Mouse (Mus musculus) spleen, postnatal 36 days (tissue): ENCODE results near the gene Tob2.

Experiments used
- DNase-seq, 2 experiments: peaks; one replicate each; pipeline ENCODE4 v3.0.0; 2022; ENCODE audit warnings: low spot score in 2 of 2, mixed read lengths in 1 of 2

Tob2 gene

DNA sequence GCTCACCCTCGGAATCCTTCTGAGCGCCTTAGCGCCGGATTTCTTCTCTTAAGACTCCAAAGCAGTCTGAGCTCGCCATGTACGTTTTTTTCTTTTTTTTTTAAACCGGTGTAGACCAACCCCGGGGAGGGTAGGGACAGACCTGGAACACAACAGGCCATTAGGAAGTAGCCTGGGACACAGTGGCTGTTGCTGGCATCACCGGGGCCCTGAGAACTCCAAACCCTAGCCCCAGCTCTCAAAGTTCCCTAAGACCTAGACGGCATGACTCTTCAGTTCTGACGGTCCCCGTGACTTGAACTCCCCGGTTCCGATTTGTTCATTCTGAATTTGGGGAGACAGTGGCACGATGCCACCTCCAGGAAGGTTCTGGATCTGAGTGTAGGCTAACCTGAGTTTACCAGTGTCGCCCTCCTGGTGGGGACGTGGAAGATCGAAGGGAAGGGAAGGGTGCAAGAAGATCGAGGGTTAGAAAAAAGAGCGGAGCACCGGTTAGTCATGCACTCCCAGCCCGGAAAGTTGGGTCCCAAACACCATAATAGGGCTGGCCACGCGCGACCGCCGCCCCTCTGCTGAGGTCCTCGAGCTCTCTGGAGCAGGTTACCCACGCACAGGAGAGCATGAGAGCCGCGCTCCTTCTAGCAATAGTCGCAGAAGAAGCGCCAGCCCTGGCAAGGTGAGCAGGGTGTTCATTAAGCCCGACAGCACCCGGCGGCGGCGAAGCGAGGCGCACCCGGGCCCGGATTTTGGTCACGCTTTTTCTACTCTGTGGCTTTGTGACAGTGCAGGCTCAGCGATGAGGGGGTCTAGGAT lies at the start of gene Tob2:
Gene Tob2 (minus strand): TSS at position 280 of the 813 bp plus-strand sequence.
- DNase-seq, result peak; percentile 58 to 63

DNA sequence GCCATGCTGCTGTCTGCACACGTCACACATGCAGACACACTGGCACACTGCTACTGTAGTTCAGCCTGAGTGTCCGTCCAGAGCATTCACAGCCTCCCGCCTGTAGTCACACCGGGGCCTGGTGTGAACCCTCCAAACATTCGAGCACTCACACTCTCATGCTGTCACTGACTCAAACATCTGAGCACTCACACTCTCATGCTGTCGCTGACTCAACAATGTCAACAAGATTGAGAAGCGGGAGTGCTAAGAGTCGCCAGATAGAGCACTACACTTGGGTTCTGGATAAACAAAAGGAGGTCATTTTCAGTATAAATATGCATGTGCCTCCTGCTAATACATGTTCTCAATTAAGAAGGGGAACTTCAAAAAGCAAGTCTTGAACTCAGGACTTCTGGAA lies 49.4 kb upstream of the Tob2 start:
- no peak for DNase-seq

DNA sequence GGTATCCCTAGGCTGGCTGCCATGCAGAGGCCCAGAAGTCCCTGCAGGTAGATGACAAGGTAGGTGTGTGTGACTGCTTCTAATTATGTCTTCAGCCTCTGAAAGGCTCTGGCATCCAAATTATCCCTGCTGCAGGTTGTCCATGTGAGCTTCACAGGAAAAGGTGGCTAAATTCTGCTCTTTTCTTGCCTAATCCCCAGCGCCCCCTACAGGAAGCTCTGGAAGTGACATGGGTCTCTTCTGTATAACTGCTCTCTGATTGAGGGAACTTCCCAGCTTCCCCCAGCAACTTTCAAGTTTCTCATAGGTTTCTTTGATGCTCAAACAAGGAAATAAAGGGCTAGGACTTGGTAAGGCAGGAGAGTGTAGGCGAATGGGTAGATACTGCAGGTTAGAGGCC lies 46.3 kb upstream of the Tob2 start:
- peak; percentile 47 to 67 for DNase-seq

DNA sequence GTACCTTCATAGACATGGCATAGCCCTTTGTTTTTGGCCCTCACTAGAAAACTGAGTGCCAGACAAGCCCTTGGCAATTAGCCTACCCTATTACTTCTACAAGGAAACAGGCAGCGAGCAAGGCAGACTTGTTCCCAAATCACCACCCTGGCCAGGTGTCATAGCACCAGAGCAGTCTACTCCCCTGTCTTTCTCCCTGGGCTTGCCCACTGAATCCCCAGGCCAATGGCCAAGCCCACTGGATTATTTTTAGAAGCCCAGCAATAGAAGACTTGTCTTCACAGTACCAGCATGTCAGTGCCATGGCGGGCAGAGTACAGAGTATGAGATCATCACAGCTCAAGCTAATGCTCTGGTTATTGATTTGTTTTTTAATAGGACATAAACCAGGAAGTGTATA lies 40.2 kb upstream of the Tob2 start:
- DNase-seq, result no peak

DNA sequence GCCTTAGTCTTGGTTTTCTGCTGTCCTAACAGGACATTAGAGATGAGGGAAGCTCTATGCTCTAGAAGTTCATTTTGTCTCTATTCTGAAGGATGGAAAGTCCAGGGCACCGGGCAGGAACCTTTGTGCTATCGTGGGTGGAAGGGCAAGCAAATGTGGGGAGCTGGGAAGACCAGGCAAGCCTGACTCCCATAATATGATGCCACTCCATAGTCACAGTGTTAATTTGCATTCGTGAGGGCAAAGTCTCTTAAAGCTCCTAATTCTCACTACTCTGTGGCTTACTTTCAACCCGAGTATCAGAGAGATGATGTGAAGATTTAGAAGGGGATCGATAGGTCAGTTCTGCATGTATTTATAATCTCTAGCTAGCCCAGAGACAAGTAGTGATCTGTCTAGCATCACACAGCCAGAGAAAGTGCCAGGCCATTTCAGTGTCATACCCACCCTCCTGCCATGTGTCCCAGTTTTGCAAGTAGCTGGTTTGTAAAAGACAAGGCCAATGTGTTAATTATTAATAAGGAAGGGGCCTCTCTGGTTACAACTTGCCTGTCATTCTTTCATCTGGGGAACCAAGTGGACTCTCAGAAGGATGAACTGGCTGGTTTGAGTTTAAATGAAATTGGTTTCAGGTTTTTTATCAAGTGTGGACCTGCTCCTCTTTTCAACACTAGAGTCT lies 39.1 kb upstream of the Tob2 start:
- no peak for DNase-seq

DNA sequence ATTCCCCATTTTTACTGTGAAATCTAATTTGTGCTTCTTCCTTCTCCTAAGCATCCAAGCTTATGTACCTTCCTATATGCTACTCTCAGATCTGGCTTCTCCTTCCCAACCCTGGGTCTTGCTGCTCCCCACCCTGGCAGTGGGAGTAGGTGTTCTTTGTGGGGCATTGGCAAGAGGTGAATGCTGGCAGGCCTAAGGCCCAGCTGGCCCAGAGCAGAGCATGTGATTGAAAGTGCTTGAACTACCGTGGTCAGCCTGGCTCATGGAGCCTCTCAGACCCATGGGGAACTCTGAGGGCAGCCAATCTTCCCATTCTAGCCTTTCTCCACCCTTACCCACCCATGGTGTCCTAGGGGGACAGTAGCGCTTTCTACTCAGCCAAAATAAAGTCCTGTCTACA lies 37.8 kb upstream of the Tob2 start:
- DNase-seq, result no peak

DNA sequence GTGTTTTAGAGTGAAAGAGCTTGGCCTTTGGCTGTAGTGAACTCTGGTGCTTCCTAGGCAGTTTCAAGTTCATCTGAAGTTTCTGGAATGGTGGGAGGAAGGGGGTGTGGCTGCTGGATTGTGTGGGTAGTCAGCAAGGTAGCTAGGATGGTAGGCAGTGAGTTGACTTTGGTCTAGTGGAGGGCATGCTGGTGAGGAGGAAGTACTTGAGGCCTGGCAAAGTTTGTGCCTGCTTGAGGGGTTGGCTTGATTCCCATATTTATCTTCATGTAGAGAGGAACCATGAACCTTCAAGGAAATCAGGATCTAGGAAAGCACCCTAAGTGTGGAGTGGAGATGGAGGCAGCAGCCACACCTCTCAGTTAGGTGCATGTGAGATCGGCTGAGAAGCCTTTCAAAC lies 35.4 kb upstream of the Tob2 start:
- DNase-seq, result no peak

DNA sequence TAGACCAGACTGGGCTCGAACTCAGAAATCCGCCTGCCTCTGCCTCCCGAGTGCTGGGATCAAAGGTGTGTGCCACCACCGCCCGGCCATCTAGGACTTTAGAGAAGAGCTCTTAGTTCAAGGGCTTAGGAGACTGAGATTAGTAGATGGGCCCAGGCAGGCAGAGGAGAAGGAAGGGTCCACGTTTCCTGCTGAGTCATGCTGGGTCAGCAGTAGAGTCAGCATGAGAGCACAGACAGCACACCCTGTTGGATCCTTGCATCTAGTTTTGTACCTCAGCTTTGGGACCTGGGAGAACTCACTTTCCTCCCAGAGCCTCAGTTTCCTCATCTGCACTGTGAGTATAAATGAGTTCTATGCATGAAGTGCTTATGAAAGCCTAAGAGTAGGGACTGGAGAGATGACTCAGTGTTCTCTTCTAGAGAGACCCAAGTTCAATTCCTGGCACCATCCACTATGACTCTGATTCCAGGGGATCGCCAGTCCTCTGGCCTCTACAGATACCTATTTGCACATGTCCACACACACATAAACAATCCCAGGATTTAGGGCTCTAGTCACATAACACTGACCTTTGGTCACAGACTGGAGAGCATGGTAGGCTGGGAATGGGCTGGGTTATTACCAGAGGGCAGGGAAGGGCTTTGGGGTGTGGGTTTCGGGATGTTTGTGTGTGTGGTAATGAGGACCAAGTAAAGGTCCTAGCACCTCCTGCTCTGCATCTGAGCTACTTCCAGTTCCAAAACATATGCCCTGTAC lies 33.4 kb upstream of the Tob2 start:
- DNase-seq, result peak; percentile 16 to 35

DNA sequence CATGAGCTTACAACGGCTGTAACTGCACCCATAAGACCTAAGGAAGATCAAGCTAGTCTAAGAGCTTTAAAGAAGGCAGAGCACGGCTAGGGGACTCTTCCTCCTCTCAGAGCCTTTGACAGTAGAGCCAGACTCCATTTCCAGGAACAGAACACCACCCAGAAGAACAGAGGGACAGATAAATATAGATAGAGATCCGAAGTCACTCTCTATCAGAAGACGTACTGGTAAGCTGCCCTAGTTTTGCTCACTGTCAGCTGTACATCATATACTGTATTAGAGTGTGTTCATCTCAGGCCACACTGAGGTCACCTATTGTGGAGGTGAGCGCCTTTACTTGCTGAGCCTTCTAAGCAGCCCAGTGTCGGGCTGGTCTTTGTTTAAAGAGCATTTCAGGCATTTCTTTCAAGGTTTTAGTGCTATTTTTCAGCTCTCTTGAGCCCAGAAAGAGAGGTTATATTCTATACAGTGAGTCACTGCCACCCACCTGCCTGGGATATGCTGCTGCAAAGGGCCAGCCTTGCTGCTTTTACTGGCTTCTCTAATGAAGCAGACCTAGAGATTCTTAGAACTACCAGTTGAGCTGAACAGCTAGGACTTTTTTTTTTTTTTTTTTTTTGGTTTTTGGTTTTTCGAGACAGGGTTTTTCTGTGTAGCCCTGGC lies 32.7 kb upstream of the Tob2 start:
- no peak for DNase-seq

DNA sequence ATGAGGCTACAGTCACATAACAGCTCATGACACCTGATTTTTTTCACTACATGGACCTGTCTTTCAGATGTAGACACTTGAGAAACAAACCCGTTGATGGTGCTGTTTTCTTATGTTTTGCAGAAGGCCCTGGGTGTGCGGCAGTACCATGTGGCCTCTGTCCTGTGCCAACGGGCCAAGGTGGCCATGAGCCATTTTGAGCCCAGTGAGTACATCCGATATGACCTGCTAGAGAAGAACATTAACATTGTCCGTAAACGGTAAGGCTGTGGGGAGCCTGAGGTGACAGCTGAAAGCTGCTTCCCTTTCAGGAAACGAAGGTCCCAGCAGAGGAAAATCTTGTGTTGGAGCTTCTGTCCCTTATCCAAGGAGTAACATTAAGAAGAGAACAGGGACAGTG lies 30.6 kb upstream of the Tob2 start:
- DNase-seq, result no peak

DNA sequence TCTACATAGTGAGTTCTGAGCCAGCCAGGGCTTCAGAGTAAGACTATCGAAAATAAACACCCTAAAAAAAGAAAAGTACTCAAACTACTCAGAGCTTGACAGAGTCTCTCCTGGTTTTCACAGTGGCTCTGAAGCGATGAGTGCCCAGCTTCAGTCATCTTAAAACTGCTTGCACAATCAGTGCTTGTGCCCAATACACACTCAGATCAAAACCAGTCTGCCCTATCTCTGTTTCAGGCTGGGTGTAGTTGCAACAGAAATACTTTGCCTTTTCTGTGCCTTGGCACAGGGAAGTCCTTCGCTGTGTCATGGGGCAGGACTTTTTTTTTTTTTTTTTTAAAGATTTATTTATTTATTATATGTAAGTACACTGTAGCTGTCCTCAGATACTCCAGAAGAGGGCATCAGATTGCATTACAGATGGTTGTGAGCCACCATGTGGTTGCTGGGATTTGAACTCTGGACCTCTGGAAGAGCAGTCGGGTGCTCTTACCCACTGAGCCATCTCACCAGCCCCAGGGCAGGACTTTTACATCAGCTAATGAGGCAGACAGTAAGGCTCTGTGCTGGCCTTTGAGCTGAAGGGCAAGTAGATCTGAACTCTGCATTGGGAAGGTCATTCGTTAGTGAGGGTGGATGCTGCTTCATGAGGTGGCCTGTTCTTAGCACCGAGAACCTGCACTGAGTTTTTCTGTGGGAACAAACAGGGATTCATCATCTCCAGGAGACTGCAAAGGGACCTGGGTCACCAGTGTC lies 28.4 kb upstream of the Tob2 start:
- no peak for DNase-seq

DNA sequence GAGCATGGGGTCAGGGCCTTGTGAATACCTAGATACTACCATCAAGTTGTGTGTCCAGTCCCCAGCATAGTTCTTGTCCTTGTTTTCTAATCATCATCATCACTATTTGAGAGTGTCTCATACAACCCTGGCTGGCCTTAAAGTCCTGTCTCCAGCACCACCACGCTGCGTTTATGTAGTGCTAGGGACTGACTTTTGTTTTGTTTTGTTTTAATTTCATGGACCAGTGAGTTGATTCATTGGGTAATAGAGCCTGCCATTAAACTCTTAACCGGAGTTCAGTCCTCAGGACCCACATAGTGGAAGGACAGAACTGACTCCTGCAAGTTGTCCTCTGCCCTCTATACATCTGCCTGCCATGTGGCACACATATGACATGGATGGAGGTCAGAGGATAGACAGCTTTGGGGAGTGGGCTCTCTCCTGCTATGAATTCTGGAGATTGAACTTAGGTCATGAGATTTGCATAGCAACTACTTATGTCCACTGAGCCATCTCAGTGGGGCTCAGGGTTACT lies 26.9 kb upstream of the Tob2 start:
- no peak for DNase-seq

DNA sequence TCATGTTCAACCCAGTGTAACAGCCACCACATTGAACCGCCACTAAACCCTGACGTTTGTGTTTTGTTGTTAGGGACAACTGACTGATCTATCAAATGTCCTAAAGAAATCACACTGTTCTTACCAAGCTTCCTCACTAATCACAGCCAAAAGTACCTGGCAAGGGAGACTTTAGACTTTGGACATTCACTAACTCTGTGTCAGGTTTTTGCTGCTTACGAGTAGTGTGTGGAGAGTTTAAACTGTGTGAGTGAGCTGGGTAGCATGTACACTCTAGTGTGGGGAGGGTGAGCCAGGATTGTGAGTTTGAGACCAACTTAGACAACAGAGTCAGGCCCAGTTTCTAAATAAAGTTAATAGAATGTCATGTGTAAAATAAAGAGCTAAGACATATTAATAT lies 23.8 kb upstream of the Tob2 start:
- no peak for DNase-seq

DNA sequence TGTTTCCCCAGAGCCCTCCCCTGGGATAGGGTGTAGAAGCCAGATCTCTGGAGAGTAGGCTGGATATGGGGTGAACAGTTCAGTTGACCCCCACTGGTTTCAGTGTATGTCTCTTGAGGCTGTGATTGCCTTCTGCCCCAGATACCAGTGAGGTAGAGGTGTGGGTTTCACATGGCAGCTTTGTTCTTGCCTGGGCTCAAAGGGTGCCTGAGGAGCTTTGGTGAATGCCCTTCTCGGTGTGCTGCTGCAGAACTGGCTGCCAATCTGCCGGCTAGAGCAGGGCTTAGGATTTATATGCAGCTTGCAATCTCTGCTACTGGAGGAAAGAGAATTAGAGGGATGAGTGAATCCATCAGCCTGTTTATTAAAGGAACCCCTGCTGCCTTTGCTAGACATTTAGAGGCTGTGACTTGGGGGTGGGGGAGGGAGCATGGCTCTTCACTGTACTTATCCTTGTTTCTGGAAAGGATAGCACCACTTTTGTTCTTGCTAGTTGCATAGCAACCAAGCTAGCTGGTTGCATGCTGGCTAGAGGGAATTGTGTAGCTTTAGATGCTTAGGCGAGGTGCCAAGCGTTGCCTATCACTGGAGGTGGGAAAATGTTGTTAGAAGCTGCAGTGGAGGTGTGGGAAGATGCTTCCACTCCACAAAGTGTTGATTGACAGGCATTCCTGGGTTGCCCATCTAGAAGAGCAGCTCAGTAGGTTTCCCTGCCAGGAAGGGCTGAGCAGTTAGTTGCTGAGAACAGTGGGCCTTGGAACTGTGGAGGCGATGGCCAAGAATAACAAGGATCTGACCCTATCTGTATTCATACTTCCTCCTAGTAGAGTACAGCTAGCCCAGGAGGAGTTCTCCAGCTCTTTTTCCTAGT lies 21.2 kb upstream of the Tob2 start:
- DNase-seq, result no peak

DNA sequence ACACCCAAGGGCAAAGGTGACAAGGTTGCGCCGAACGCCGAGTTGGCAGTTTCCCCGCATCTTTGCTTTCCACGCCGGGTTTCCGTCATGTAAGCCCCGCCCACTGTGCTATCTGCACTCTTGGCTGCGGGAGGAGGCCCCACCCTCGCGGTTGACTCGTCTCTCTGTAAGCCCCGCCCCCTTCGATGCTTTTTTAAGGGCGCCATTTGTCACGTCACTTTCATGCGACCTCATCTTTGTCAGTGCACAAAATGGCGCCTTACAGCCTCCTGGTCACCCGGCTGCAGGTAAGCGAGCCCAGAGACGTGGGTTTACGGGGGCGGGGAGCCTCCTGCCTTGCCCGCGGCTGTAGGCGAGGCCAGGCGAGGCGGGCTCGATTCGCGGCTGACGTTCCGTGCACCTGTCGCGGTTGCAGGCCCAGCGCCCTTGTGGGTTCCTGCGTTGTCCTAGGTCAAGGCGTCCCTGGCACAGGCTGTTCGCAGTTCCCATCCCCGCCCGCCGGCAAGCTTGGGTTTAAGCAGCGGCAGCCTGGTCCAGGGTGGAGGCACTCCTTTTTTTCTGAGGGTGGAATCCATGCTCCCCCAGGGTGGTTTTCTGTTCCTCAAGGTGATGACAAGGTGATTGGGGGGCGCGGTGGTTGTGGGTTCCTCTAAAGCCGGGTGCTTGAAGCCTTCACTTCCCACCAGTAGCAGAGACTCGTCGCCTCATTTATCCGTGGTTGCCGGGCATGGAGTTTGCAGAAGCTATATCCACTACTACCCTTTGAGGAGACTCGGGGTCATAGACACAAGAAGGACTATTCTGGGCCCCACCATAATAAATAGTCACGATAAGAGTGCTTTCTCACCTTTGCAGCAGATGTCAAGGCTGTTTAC lies 13.9 kb upstream of the Tob2 start, which contains the start of gene Aco2:
Gene Aco2 (plus strand): TSS at position 48 of the 875 bp plus-strand sequence.
- DNase-seq, result peak; percentile 98 to 99

DNA sequence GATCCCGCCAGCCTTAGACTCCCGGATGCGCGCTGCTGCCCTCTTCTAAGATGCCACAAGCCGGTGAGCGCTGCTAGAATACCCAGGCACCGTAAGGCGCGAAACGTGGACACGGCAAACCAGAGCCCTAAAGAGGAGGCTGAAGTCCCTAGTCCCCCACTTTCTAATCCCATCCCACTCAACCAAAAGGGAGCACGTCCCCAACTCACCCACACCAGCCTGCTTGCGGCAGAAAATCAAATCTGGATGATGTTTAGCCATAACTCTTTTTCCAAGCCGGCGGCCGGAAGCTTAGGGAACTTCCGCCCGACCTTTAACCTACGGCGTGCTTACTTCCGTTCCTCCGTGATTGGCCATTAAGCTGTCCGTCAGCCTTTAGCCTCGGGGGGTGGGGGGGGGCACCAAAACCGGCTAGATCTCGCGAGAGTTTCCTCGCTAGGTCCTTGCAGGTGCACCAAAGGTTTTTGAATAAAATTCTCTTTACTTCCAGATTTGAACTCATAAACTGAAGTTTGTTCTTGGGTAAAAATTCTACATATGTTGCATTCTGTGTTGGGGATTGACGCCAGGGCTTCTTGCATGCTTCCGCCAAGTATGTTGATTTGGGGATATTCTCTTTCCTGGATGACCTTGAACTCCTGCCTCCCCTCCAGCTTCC lies 13.1 kb upstream of the Tob2 start, which contains the start of gene Phf5a:
Gene Phf5a (minus strand): TSS at position 308 of the 658 bp plus-strand sequence.
- peak; percentile 81 to 85 for DNase-seq

DNA sequence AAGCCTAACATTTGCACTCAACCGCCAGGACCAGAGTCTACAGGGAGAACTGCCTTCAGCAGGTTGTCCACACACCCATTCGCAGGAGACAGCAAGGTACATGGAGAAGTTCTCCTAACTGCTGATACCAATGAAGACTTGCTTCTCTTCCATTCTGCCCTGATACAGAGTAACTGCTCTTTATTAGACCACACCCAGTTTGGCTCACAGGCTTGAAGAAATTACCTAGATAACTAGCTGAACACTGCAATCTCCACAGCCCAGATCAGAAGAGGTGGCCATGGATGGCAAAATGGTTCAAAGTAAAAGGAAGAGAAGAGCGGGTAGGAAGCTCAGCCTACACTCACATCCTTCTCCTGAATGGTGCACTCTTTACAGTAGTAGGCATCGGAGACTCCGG lies 11.4 kb upstream of the Tob2 start:
- DNase-seq, result no peak

DNA sequence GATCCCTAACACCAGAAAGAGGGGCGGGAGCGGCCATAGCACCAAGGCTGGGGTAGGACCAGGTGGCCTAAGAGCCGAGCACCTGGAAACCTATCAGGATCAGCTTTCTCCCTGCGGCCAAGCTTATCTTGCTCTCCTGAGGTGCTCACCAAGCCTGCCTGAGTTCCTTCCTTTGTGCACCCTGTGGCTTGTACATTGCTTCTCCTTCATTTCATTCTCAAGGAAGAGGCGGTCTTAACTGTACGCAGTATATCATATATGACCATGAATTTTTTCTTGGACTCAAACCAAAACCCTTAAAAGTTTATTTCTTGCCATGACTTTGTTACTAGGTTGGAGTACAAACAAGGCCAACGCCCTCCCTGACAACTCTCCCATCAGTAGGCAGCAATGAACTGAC lies 5.6 kb upstream of the Tob2 start:
- DNase-seq, result no peak
